Mouse (Mus musculus) CD4-positive, CD25-positive, alpha-beta regulatory T cell, adult 2 months (primary cell): ENCODE data around the gene Pmp22.
A peak's percentile ranks its signal among the peaks of the same experiment; 100 is the strongest.

ENCODE experiments used
- DNase-seq: peaks from one replicate; pipeline ENCODE4 v3.0.0-alpha.2; 2012; ENCODE audit warnings: low read depth, low spot score

Gene Pmp22

DNA sequence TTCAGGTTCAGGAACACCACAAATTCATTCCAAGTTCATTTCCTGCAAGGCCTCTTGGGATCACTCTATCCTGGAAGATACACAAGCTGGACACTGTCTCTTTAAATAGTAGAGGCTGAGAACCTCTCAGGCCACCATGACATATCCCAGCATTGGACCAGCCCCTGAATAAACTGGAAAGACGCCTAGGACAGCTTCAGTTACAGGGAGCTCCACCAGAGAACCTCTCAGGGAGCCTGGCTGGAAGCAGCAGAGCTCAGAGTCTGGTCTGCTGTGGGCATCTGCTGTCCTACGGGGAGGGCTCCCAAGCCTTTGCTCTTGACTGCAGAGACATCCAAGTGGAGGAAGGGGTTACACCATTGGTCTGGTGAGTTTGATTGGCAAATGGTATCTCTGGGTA, at the start of gene Pmp22:
Gene Pmp22 (plus strand): TSS at position 199 of the 400 bp plus-strand sequence.
- no peak for DNase-seq

DNA sequence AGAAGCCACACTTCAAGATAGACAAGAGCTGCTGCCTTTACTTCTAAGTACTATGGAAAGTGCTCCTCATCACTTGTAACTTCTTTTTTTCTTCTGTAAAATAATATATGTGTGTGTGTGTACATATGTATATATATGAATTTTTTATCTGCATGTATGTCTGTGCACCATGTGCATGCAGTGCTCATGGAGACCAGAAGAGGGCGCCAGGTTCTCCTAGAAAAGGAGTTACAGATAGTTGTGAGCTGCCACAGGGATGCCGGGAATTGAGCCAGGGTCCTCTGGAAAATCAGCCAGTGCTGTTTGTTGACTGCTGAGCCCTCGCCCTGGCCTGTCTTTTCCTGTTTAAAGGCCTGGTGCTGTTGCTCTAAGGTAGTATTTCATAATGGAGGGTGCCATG, 44.2 kb upstream of the Pmp22 start:
- peak; percentile 1 for DNase-seq

DNA sequence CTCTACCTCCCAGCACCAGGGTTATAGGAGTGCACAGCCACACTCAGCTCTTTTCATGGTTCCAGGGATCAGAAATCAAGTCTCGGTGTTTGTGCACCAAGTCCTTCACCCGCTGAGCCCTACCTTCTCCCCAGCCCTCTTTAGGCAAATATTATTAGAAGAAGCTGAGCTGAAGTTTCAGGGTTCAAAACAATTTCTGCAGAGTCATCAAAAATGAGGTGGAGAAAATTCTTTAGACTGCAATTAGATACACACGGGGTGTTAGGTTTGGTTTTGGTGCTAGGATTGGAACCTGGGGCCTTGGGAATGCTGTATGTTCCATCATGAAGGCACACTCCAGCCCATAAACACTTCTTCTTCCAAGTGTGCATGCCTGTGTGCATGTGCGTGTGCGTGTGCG, 40.1 kb upstream of the Pmp22 start:
- no peak for DNase-seq

DNA sequence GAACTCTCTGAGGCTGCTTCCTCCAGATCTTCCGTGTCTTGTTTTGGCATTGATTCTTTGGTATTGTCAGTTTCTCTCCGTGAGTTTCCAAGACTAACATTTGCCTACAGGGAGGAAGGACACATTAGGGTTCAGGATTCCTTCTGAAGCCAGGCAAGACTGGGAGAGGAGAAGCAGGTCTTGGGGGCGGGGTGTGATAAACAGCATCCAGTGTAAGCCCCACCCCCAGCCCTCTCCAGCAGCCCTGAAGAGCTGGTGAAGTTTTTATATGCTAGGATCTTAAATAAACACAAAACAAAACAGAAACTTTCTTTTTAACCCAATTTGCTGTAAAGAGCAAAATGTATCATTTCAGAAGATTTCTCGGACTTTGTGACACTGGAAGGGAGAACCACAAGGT, 38.6 kb upstream of the Pmp22 start:
- no peak for DNase-seq

DNA sequence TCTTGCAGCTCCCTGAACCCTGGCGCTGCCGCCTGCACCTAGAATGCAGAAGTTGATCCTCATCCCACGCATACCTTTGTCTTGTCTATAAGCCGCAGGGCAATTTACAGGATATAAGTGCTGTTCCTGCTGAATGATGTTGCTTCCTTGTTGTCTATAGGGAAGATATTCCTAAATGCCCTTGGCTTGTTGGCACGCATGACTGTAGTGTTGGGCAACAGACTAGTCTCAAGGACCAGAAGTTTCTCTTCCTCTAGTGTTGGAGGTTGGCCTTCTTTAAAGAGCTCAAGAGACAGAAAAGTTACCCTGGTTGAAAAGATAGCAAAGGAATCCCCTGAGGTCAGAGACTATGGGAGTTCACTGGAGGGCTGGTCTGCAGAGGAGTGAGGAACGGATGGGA, 37.8 kb upstream of the Pmp22 start:
- no peak for DNase-seq

DNA sequence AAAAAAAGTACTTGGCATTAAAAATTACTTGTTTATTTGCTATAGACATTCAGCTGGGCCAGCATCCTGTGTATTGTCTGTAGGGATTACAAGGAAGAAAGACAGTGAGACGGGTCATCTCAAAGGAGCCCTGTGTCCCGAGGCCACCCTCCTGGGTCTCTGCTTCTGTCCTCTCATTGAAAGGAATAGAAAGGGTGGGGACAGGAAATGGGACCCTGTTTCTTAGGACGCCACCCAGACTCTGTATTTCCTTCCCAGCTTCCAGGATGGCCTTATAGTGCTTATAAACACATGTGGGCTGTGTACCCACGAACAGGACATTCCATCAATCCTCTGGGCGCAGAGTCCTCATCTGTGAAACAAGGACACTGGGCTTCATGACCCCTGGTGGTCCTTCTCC, 36.5 kb upstream of the Pmp22 start:
- DNase-seq = no peak

DNA sequence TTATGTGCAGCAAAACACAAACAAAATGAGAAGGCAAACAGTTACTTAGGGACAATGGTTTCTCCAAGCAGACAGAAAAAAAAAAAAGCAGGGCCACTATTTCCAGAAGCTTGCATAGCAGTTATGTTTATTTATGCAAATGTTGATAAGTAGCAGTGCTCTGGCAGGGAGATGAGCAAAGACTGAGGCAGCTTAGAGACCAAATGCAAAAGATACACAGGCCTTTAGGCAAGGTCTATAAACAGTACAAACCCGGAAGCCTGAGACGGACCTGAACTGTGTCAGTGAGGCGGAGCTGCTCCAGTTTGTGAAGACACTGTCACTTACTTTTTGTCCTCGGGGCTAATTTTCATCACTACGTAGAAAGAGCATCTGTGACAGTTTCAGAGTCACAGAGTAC, 35.2 kb upstream of the Pmp22 start:
- DNase-seq = no peak

DNA sequence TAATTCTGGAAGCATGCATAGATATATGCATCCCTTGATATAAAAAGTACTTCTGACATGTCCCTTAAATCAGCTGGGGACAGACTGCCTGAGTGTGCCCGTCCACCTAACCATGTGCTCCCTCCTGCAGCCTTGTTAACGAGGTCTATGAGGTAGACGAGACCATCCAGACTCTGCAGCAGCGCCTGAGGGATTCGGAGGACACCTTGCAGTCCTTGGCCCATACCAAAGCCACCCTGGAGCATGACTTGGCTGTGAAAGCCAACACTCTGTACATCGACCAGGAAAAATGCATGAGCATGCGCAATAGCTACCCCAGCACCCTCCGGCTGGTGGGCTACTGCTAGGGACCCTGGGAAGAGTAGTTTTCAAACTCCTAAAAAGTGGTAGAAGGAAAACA, 34.3 kb upstream of the Pmp22 start:
- DNase-seq = no peak

DNA sequence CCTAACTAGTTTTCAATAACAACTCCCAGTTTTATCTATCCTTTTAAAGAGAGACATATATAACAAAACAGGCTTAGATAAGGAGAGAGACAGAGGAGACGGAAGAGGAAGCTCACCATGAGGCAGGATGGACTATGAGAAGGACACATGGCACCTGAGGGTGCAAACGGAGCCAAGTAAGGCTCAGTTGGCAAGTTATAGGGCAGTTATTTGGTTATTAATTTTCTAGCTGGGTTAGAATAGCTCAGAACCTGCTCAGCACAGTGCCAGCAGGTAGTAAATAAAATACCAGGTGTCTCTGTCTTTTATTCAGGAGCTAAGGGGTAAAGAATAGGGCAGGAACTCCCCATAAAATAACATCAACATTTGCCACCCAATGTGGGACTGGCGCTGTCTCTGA, 30.8 kb upstream of the Pmp22 start:
- DNase-seq = no peak

DNA sequence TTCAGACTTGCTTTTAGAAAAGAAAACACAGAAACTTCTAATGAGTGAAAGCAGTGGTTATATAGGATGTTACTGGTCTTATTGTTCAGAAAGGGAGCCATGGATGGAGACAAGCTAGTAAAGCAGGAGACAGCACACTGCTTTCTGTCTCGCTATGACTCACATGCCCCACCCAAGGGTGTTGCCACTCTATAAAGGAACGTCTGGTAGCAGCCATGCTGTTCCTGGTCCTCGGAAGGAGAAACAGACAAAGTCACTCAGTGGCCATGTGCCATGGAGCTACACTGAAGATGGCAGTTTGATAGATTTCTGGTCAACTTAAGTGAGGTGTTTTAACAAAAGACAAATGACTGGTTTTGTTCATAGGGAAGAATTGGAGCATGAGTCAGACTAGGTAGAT, 29.4 kb upstream of the Pmp22 start:
- no peak for DNase-seq

DNA sequence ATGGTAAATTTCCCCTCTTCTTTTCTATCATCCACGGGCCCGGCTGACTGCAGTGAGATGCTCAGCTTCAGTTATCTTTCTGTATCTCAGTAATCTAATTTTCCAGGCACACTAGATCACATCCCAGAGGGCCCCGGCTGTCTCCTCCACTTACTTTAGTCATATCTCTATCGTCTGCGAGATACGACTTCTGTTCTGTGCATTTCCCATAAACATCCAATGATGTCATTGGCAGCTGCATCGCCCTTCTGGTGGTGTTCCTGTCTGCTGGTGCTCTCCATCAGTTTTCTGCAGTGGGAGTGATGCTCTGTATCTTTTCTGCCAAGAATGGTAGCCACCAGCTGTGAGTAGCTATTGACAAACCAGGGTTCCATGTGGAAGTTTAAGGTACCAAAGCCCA, 25.5 kb upstream of the Pmp22 start:
- no peak for DNase-seq

DNA sequence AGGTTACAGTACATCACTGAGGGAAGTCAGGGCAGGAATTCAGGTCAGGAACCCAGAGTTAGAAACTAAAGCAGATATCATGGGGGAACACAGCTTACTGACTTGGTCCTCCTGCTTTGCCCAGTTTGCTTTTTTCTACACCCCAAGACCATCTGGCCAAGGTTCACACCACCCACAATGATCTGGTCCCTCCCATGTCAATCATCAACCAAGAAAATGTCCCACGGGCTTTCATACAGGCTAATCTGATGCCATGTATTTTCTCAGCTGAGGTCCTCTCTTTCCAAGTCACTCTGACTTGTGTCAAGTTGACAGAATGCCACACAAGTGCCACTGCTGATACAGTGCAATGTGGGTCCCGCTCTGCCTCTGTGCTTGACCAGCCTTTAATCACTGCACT, 24.8 kb upstream of the Pmp22 start:
- no peak for DNase-seq

DNA sequence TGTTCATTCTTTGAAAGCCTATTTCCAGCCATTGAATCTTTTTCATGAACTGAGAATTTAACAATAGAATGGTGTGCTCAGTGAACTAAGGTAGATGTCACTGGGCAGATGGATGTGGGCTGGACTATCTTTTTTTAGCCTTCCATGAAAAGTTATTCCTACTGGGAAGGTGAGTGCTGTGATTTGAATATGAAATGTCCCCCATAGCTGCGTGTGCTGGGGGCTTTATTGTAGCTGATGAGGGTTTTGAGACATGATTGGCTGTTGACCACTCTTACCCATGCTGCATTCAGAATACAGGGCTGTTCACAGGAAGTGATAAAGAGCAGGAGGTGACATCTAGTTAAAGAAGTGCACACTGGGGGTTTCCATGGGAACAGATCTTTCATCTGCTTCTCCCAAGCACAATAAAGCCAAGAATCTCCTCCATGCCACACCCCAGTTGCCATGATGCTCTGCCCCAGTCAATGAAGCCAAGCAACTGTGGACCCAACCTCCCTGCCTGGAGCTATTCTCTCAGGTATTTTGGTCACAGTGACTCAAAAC, 19.5 kb upstream of the Pmp22 start:
- no peak for DNase-seq

DNA sequence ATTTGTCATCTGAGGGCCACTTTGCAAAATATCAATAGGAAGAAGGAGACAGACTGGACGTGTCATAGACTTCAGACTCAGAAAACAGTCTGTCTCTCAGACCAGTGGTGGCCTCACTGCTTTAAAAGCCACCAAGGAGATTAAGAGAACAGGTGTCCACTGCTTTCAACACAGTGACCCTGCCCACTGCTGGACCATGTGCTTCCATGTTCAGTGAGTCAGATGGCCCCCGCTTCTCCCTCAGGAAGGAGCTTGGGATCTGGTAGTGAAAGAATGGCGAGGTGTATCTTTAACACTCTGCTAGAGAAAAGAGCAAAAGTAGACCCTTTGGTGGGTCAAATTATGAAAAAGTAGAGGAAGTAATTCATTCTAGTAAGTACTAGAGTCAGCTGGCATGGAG, 18.5 kb upstream of the Pmp22 start:
- no peak for DNase-seq

DNA sequence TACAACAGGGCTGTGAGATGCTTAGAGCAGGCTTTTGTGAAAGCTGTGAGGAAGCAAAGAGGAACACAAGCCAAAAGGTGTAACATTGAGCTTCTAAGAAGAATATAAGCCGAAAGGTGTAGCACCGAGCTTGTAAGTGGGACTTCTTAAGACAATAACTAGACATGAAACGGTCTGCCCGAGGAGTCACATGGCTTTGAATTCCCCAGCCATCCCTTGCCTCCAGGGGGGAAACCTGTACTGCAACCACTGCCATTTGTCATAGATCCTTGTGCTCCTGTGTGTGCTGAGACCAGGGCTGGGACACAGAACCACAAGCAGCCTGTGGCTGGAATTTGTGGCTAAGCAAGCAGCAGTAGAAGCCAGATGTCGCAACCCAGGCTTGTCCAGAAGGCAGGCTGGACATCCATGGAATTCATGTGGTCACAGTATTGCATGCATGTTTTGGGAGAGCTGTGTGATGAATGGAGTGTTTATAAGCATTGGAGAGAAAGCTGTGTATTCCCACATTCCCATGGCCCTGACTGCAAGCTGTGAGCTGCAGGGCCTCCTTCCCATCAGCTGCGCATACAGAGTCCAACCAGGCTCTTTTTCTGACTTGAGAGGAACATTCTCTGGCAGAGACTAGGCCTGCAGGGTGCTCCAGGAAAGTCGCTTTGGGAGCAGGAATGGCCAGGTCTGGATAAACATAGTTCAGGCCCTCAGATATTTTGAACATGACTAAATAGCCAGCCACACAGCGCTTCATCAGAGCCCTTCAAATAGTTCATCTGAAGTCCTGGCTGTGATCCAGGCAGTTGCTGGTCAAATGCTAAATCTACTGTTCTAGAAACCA, 13.8 kb upstream of the Pmp22 start:
- DNase-seq = no peak

DNA sequence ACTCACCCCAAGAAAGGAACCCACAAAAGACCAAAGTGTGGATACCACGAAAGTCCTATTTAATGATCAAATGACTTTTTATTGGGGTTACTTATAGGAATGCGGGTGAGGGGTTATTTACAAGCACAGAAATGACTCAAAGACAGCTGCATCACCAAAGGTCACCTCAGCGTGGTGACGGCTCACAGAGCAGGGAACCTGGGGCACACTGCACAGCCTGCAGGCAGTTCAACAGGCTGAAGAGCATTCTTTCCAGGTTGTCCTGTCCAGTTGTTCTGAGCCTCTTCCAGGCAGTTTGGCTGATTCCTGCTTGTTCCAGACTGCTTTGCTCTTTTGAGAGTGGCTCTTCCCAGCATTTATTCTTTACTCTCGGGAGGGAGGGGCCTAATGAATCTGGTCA, 12.1 kb upstream of the Pmp22 start:
- no peak for DNase-seq

DNA sequence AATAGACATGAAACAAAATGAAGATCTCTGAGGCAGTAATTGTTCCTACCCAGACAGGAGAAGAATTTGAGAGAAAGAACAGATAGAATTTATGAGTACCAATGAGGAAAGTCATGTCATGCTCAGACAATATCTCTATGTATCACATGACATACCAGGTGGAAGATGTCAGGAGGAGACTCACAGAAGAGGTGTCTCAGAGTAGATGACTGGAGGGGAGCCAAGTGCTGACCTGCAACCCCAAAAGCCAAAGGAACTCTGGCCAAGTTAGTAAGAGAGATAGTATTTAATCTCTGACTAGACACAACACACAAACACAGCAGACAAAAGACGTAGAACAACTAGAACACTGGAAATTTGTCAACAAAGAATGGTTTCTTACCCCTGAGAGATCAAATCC, 11.5 kb upstream of the Pmp22 start:
- no peak for DNase-seq

DNA sequence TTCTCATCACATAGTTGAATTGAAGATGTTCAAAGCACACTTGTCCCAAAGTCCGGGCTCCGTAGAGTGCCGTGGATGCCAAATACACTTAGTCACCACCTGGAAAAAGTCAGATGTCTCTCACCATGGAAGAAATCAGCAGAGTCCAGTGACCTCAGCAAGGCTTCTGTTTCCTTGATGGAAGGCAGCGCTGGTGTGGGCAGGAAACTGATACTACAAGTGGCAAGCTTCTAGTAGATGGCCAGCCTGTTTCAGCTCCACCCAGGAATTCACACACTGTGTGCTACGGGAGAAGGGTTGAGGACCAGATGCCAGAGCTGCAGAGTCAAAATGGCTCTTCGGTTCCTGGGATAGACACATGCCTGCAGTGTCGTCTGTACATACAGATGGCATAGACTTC, 9.0 kb upstream of the Pmp22 start:
- DNase-seq = no peak

DNA sequence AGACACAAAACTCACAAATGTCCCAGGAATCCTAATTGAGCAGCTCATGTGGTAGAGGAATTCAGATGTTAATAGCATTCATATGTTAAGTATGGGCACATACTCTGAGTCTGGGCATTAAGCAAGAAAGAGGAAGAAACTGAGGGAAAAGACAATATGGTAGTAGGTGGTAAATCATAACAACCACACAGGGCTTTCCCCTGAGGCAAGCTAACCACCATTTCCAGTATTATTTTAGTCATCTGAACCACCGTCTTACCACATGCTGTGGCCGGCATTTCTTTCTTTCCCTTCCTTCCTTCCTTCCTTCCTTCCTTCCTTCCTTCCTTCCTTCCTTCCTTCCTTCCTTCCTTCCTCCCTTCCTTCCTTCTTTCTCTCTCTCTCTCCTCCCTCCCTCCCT, 6.5 kb upstream of the Pmp22 start:
- no peak for DNase-seq

DNA sequence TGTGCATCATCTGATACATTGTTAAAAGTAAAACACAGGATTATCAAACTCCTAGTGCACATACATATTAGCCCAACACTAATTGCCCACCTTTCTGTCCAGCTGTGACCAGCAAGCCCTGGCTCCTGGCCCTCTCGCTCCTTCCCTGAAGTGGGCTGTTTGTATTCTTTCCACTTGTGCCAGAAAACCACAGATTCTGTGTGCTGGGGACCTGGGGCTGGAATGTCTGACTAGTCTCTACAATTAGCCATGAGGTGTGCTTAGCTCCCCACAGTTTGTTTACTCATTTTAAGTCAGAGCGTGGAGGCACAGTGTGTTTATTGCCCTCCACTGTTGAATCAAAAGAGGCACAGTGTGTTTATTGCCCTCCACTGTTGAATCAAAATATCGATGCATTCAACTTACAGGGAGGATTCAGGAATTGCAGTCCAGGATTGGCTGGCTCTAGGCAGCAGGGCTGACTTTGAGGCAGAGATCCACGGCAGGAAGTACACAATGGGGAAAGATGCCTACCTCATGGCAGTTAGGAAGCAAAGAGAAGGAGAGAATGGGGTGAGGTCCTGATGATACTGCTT, 5.9 kb upstream of the Pmp22 start:
- DNase-seq = no peak

DNA sequence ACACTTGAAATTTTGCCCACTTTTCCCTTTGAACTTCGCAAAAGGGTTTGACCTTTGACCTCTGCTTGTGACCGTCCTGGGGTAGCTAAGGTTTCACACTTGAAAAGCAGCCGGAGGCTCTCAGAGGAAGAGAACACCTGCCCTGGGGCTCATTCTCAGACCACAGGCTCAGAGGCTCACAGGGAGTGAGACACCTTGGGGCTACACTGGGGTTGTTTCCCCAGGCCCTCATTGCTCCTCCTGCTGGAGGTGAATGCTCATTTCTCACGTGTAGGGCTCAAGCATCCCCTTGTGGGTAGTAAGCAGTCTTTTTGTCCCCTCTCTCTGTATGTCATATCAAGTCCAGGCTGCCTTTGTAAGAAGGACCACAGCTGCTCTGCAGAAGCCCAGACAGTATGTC, 4.5 kb upstream of the Pmp22 start:
- no peak for DNase-seq

DNA sequence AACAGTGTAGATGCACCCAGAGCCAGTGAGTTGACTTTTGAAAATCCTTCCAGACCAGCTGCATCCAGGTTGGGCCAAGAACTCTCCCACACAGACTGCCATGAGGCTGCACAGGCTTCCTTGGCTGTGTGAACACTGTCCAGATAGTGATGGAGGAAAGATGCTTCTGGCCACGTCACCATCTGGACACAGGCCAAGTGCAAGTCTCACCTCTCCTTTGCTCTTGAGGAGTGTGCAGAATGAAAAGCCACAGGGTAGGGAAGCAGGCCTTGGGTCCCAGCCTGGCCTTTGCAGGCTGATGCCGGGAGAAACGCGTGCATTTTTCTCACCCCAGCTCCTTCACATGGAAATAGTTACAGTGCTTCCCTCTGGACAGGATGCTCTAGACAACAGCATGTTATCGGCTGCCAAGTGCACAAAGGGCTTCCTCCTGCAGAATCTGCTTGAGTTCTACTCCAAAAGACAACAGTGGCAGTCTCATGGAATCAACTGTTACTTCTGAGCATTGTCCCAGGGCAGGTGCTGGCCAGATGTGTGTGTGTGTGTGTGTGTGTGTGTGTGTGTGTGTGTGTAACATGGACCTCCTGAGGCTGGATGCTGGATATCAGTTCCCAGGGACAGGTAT, 2.8 kb upstream of the Pmp22 start:
- no peak for DNase-seq

DNA sequence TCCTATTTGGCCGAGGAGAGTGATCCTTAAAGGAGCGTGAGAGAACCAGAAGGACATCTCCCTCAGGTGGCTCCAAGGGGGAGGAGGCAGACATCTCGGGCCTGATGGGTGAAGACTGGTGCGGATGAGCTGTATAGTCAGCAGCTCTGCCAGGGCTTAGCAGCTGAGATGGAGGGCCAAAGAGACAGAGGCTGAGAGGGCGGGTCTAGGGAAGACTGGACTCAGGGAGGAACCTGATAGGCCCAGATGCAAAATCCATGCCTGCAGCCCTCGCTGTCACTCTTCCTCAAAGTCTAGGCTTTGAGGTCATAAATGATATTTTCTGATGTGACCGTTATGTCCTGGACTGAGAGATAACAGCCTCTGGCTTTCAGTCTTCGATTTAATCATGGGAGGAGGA, 1.8 kb upstream of the Pmp22 start:
- no peak for DNase-seq
